Mouse (Mus musculus): ENCODE measurements around the gene Ddah2.
"Not testable (repeated sequence)": the region's sequence is repeated elsewhere in the genome, so short reads cannot be mapped to it uniquely, and the experiment has no call there.

Gene Ddah2

DNA sequence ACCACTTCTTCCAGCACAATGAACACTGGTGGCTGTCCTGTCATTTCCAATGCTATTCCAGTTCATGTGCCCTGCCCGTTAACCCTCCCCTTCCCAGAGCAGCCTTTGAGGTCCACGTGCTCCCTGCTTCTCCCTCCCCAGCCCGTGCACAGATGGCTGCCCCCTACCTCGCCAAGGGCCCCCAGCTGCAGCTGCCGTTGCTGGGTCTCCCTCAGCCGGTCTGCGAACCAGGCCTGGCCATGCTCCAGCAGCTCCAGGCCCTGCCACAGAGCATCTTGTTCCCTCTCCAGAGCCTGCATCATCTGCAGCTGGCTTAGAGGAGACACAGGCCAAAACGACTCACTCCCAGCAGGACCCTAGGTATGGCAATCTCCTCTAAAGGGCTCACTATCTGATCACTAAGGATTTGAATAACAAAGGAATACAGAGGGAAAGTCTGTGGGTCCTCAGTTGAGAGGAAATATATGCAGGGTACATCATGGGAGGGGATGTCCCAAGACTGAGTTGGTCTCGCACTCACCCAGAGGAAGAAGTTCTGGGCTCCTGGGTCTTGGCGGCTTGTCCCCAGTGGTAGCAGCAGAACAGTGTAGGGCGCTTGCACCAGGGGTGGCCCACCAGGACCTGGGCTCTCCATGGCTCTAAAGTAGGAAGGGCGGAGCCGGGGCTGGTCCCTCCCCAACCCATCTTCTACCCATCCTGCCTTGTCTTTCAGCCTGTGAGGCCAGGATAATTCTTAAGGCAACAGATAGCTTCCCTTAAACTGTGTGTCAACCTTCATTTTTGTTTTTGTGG is 31.4 kb upstream of the Ddah2 start, which contains the start of gene Sapcd1:
Gene Sapcd1, minus strand, starts transcription at position 740 of the 792 bp plus-strand sequence.
- in situ Hi-C loops (cut with MboI; ENCODE audit: low sequenced_read_pairs), result no loop called here

DNA sequence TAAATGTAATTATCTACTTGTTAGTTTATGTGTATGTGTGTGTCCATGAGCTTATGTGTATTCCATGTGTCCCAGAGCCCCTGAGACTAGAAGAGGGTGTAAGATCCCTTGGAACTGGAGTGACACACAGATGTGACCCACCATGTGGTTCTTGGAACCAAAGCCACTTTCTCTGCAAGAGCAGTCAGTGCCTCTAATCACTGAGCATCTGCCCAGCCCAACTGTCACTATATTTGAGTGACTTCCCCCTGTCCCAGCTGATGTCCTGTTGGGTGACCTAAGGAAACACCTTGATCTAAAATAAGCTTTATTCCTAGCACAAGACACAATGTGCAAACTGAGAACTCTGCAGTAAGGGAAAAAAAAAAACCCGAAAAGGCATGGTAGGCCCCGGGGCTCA is 30.5 kb upstream of the Ddah2 start:
- in situ Hi-C loops (cut with MboI; ENCODE audit: low sequenced_read_pairs), result no loop called here

DNA sequence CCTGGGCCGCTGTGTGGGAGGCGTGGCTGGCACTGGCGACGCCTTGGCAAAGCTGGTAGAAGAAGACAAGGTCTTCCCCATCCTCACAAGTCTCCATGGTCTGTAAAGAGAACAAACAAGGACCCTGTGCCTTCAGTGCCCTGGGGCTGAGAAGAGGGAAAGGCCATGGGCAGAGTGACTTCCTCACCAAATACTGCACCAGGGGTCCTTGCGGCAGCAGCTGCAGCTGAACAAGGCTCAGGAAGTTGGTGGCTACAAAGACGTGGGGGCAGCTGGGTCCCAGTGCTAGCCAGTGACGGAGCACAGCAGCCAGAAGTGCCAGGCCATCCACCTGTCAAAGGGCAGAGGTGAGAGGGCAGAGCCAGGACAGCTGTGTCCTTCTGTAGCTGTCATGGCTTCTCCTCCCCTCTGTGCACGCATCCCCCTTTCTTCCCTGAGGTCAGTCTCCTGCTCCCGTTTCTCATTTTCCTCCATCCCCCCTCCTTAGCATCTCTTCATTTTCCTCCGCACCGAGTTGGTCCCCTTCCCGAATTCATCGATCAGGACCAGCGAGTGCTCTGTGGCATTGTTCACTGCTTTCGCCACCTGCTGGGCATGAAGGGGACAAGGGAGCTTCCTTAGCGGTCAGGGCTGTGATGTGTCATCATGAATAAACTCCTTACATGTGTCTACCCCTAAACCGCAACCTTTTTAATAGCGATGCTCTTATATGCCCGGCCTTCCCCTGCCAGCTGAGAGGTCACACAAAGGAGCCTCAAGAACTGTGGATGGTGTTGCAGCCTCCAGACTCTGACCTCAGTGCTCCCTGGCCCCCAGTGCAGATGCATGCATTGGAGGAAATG is 28.9 kb upstream of the Ddah2 start:
- in situ Hi-C loops (cut with MboI; ENCODE audit: low sequenced_read_pairs), result no loop called here

DNA sequence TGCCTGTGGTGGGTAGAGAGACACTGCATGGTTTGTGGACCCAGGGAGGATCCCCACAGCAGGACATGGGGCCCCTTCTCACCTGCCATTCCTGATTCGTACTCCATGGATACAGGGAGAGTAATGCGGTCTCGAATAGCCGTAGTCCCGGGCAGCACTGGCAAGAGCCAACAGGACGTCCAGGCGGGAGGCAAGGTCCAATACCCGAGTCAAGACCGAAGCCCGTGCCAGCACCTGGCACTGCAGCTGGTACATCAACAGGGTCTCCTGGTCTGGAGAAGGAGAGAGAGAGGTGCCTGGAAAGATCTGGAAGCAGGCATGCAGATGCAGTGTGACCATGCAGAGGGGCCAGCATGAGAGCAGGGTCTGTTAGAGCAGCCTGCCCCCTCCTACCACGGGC is 27.6 kb upstream of the Ddah2 start:
- in situ Hi-C loops (cut with MboI; ENCODE audit: low sequenced_read_pairs), result no loop called here

DNA sequence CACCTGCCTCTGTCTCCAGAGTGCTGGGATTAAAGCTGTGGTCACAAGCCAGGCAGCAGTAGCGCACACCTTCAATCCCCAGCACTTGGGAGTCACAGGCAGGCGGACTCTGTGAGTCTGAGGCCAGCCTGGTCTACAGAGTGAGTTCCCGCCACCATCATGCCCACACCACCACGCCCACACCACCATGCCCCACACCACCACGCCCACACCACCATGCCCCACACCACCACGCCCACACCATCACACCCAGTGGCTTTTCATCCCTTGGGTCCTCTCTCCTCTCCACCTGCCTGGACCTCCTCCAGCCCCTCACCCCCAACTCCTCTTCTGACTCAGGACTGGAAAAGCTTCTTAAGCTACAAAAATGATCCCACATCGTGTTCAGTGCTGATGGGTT is 27.0 kb upstream of the Ddah2 start:
- in situ Hi-C loops (cut with MboI; ENCODE audit: low sequenced_read_pairs), result no loop called here

DNA sequence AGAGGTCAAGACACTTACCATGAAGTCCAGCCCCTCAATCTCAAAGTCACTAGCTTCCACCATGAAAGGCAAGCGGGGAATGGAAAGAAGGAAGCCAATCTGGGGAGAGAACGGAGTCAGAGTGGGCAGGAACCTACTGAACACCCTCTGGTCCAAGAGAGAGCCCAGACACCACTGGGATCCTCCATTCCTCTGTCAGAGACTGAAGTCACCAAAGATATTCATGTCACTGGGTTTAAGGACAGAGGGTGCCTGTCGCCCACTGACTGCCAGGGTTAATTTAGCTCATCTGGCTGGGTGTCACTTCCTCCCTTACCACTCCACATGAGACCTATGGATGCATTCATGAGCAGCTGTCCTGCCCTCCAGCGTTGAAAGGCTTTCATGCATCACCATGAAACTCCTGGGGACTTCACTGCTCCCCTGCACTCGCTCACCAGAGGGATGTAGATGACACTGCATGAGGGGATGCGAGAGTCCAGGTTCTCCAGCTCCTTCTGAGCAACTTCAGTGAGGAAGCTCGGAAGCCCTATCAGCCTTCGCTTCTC is 26.4 kb upstream of the Ddah2 start:
- in situ Hi-C loops (cut with MboI; ENCODE audit: low sequenced_read_pairs), result no loop called here

DNA sequence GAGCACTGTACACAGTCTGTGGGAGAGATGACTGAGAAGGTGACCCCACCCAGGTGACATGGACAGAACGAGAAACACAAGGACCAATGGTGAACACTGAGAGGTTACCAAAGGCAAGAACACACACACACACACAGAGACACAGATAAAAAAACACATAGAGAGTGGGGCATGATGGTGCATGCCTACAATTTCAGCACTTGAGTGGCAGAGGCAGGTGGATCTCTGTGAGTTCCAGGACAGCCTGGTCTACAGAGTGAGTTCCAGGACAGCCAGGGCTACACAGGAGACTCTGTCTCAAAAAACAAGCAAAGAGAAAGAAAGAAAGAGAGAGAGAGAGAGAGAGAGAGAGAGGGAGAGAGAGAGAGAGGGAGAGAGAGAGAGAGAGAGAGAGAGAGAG is 25.1 kb upstream of the Ddah2 start:
- in situ Hi-C loops (cut with MboI; ENCODE audit: low sequenced_read_pairs), result not testable (repeated sequence)

DNA sequence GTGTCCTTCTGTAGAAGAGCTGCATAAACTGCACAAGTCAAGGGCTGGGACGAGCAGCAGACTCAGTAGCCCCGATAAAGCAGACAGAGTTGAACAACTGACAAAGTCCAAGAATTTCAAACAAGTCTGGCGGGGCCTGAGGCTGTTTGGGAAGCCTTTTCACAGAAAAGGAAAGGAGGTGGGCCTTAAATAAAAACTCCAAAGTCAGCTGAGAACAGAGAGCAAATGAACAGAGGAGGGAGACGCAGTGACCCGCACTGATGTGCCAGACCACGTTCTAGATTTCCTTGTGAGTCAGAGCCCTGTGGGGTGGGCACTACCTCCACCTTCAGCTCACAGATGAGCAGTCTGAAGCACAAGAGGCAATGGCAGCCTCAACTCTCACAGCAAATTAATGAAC is 23.9 kb upstream of the Ddah2 start:
- in situ Hi-C loops (cut with MboI; ENCODE audit: low sequenced_read_pairs), result no loop called here

DNA sequence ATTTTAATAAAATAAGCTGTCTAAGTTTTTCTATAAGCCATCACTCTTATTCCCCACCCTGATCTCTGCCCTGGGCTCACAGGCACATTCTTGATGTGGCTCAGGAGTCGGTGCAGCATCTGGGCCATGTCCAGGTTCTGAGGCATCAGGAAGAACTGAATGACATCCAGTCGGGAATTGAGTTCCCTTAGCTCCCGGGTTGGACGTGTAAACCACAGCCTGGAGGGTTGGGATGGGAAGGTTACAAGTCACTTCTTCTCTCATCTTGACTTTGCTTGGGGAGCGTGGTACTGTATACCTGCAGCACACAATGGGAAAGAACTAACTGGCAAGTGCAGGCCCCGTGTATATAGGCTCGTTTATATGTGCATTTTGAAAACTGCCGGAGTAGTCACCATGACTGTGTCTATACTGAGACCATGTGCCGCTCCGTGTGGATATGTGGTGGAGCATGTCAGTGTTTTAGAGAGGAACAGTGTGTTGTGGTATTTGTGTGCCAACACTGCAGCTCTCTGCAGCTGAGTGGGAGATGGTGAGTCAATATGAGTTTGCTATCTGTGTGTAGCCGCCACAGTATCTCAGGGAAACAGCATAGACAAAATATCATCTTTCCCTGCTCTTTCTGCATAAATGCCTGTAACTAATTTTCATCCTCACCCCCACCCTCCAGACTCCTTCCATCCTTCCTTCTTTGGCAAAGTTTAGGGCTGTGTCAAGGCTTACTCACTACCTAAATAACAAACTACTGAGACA is 19.5 kb upstream of the Ddah2 start:
- in situ Hi-C loops (cut with MboI; ENCODE audit: low sequenced_read_pairs), result no loop called here

DNA sequence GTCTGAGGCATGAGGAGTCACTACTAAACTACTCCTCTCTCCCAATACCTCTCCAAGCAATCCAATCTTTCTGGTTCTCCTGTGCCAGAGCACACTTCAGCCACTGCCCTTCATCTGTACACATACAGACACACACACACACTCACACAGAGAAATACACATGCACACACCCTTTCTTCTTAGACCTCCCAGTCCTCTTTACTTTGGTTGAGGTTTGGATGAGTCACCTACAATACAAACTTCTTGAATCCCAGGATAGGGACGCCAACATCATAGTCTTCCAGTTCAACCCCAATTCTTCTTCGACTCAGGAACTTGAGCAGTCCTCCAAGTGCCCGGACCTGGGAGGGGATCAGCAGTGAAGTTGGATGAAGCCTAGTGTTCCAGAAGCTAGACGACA is 15.0 kb upstream of the Ddah2 start:
- in situ Hi-C loops (cut with MboI; ENCODE audit: low sequenced_read_pairs), result no loop called here

DNA sequence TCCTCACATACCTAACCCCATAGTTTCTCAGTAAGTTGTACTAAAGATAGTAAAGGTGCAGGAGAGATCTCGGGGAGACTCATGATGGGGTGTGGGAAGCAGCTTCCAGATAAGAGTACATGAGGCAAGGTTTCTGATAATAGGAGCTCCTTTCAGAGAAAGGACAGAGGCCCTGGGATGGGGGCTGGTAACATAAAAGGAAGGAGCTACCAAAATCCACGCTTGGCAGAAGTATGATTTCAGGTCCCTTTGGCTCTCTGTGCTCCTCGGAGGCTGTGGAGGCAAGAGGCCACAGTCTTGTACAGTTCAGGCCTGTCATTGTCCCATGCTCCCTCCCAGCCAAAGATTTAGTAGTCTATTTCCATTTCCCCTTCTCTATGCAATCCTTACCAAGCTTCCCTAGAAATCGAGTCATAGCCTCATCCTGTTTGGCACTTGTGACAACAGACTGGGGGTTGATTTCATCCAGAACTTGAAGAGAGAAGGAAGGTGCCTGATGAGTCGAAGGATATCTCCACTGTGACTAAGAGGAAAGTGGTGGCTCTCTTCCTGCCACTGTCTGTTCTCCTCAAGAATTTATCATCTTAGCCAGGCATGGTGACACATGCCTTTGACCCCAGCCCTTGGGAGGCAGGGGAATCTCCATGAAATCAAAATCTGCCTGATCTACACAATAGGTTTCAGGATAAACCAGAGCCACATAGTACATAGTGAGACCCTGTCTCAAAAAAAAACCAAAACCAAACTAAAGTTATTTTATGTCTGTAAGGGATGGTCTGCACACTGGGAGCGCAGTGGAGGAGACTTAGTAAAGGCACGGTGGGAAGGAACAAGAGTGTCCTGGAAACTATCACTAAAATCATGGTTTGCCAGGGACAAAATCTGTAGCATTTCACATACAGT is 13.7 kb upstream of the Ddah2 start:
- in situ Hi-C loops (cut with MboI; ENCODE audit: low sequenced_read_pairs), result no loop called here

DNA sequence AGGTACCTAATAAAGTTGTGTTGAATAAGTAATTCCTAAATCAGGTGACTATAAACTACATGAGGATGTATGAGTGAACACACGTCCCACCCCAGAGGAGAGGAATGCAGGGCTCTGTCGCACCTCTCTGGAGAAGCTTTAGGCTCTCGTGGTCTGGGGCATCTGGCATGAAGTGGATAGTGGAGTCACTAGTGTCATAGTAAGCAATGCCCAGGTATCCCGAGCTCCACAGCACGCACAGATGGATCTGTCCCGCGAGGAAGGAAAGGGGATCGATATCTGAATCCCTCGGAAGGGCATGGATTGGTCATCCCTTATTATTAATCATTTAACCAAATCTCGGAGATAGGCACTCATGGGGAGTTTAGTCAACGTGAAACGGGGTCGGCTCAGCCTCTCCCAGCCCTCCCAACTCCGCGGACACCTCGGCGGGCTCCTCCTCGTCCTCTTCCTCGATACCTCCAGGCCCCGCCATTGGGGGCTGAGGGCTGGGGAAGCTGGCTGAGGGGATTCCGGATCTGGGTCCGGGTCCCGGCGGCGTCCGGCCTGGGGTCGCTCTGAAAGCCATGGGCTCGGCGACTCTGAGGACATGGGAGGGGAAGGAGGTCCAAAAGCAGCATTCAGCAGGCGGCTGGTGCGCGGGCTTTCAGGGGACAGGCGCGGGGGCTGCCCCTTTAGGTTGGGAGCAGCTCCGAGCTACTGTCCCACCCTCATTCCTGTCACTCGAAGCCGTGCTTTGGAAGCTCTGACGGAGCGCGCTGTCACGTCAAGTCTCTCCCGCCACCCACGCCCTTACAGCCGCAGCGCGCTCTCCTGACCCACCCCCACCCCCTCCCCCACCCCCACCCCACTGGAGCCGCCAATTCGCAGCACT is 12.8 kb upstream of the Ddah2 start:
- in situ Hi-C loops (cut with MboI; ENCODE audit: low sequenced_read_pairs), result no loop called here

DNA sequence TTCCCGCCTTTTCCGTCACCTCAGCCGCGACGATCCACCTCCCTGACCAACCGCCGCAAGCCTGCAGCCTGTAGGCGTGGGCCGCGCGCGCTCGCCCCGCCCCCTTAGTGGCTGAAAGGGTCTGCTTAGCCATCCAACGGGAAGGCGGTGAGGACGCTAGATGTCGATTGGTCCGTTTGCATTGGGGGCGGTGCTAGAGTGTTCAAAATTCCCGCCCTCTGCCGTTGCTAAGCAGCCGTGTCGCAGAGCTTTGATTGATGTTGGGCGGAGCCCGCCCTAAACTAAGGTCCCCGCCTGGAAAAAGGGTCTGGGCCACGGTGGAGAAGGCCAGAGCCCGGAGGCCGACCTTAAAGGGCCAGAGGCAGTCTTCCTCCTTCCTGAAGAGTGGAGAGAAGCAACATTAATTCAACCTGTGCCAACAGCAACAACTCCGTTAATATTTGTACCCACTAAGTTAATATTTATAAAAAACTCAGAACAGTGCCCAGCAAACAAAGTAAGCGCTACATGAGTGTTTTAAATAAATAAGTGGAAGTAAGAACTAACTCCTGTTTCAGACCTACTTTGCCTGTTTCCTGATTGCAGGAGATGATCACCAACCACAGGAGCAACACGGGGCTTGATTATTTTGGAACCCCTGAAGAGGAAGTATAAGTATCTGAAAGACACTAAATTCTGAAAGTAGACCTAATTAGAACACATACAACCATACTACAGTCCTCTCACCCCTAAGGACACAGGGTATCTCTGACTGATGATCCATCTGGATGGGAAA is 12.0 kb upstream of the Ddah2 start, which contains the start of gene Msh5:
Gene Msh5, minus strand, starts transcription at position 65 of the 775 bp plus-strand sequence.
- in situ Hi-C loops (cut with MboI; ENCODE audit: low sequenced_read_pairs), result no loop called here

DNA sequence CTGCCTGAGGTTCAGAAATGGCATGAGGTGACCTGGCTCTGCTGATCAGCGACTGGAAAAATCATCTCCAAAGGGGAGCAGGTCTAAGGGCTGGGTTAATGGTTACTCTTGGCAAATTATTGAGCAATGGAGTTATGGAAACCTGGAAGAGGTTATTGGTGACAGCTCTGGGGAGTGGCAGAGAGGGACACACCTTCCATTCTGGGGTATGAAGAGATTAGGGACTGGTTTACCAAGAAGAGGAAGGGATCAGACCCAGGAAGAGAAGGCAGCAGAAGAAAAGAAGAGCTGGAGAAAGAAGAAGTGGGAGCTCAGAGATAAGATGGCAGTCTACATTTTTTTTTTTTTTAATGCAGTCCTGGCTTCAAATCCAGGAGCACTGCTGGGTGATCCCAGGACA is 11.1 kb upstream of the Ddah2 start:
- in situ Hi-C loops (cut with MboI; ENCODE audit: low sequenced_read_pairs), result no loop called here

DNA sequence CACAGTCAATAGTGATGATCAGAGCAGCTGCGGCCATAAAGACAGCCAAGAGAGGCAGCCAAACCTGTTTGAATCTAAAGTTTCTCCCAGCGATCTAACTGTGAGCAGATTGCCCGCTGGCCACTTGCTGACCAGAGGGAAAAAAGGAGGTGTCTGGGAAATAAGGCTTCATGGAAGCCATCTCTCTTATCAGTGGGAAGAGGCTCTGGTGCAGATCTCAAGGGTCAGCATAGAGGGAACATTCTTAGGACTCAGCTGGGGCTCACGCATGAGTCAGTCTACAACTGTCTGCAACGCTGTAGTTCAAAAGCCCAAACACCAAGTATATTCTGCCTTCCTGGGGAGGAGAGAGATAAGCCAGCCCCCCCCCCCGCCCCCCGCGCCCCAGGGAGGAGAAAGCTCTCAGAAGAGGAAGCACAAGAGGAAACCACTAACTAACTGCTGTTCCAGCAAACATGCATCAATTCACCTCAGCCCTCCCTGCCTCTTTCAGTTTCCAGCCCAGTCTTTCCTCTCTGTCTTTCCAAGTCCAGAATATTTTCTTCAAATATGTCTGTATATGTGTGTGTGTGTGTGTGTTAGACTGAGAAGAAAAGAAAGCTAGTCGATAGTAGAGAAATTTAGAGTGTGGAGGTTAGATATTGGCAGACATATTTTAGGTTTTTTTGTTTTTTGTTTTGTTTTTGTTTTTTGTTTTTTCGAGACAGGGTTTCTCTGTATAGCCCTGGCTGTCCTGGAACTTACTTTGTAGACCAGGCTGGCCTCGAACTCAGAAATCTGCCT is 10.5 kb upstream of the Ddah2 start:
- in situ Hi-C loops (cut with MboI; ENCODE audit: low sequenced_read_pairs), result no loop called here

DNA sequence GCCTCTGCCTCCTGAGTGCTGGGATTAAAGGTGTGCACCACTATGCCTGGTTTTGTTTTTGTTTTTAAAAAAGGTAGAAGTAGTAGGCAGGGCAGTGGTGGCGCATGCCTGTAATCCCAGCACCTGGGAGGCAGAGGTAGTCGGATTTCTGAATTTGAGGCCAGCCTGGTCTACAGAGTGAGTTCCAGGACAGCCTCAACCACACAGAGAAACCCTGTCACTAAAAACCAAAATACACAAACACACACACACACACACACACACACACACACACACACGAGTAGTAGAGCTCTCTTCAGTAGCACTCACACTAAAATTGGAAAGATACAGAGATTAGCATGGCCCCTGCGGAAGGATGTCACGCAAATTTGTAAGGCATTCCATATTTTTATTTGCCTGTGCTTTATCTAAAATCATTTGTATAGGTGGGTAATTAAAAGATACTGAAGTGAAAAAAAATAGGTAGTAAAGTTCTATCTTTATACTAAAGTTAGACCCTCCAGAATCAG is 9.8 kb upstream of the Ddah2 start:
- in situ Hi-C loops (cut with MboI; ENCODE audit: low sequenced_read_pairs), result no loop called here

DNA sequence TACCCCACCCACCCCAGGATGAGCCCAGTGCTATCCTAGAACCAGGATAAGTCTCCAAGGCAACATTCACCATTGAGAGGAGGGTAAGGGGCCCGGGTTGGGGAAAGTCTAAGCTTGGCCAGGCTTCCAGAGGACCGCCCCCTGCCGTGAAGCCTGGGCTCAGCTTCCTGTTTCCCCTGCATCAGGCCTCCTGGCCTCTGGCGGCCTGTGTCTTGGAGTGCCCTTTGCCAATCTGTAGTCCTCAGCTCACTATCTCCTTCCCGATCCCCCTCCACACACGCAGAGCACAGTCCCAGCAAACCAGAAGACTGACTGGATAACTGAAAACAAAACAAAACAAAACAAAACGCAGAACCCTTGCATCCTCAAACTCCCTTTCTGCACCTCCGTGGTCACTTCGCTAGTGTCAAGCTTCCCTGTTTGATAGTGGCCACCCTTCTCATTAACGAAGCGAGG is 9.2 kb upstream of the Ddah2 start, which contains the start of gene Clic1:
Gene Clic1, plus strand, starts transcription at position 406 of the 456 bp plus-strand sequence.
- in situ Hi-C loops (cut with MboI; ENCODE audit: low sequenced_read_pairs), result no loop called here
